Mouse (Mus musculus): ENCODE data around the gene Casq2. TPM values are rescaled to one million over a fixed set of nuclear protein-coding genes. Genes with fewer than 3 reads are reported as not detected.

Casq2 gene
- total and polyA plus RNA-seq, 3 experiments: not detected

GRCm38 (mm10) chr3:102151850-102152249 lies 65.6 kb downstream of the Casq2 start:
- no peak for TF ChIP-seq CHD2 (IDR thresholded peaks at IDR 0.05; ENCODE audit: low read length)
- TF ChIP-seq POLR2A (IDR thresholded peaks at IDR 0.05; ENCODE audit: control insufficient read depth in 1 of 2, insufficient read depth in 1 of 2, low read depth in 1 of 2, low read length in 2 of 2, poor library complexity in 1 of 2): no peak
- no peak for TF ChIP-seq MAZ (IDR thresholded peaks at IDR 0.05; ENCODE audit: low read depth, low read length)
- no peak for TF ChIP-seq ZC3H11A (IDR thresholded peaks at IDR 0.05; ENCODE audit: low read depth, low read length)
- TF ChIP-seq ZKSCAN1 (IDR thresholded peaks at IDR 0.05; ENCODE audit: low read depth, low read length): no peak
- TF ChIP-seq TAL1 (IDR thresholded peaks at IDR 0.05; ENCODE audit: low read length): no peak
- no peak for TF ChIP-seq MXI1 (IDR thresholded peaks at IDR 0.05; ENCODE audit: low read depth, low read length)
- TF ChIP-seq GATA1 (IDR thresholded peaks at IDR 0.05; ENCODE audit: low read depth, low read length): no peak
- no peak for TF ChIP-seq USF2 (IDR thresholded peaks at IDR 0.05; ENCODE audit: borderline replicate concordance in 1 of 2, insufficient read depth in 1 of 2, low read depth in 1 of 2, low read length in 2 of 2)
- no peak for TF ChIP-seq SMC3 (IDR thresholded peaks at IDR 0.05; ENCODE audit: low read depth, low read length)
- Histone ChIP-seq H3K36me3 (ENCODE audit: control insufficient read depth in 1 of 2, insufficient read depth in 2 of 2, low read length in 2 of 2) (no peaks in the 10 kb centered on the region), H3K79me2 (ENCODE audit: control insufficient read depth, insufficient read depth, low read length, poor library complexity) (no peaks in the 10 kb centered on the region), H3K27ac (ENCODE audit: control insufficient read depth, low read depth, low read length) (no peak overlapping the region), H3K9ac (ENCODE audit: control insufficient read depth, low read depth, low read length, poor library complexity, severe bottlenecking) (no peak overlapping the region), H3K27me3 (ENCODE audit: control insufficient read depth in 1 of 2, insufficient read depth in 2 of 2, low read length in 2 of 2) (no peaks in the 10 kb centered on the region), H3K4me1 (ENCODE audit: control insufficient read depth in 1 of 2, insufficient read depth in 2 of 2, low read length in 2 of 2) (no peaks in the 10 kb centered on the region), H3K9me3 (replicated peaks; ENCODE audit: insufficient read depth, low read length) (no peaks in the 10 kb centered on the region), H3K4me3 (ENCODE audit: control insufficient read depth in 1 of 2, insufficient read depth in 1 of 2, low read depth in 2 of 2, low read length in 2 of 2) (no peak overlapping the region)
- no peak for DNase-seq (ENCODE audit: low read depth, low spot score)

- H3K27ac ChIP-seq (ENCODE audit: control insufficient read depth, low read depth, low read length): no peak overlapping the region
- TF ChIP-seq BHLHE40 (IDR thresholded peaks at IDR 0.05; ENCODE audit: borderline replicate concordance, low read depth, low read length) (no peak), GABPA (IDR thresholded peaks at IDR 0.05; ENCODE audit: low read depth, low read length) (no peak), ZC3H11A (IDR thresholded peaks at IDR 0.05; ENCODE audit: low read depth, low read length) (no peak), MEF2A (IDR thresholded peaks at IDR 0.05; ENCODE audit: extremely low read depth, insufficient replicate concordance, low read depth, low read length, poor library complexity, severe bottlenecking) (no peak), USF2 (IDR thresholded peaks at IDR 0.05; ENCODE audit: borderline replicate concordance in 1 of 2, insufficient read depth in 1 of 2, low read depth in 1 of 2, low read length in 2 of 2) (no peak), USF1 (IDR thresholded peaks at IDR 0.05; ENCODE audit: low read depth, low read length) (no peak), MYC (IDR thresholded peaks at IDR 0.05; ENCODE audit: low read depth, low read length) (no peak), ZKSCAN1 (IDR thresholded peaks at IDR 0.05; ENCODE audit: low read depth, low read length) (no peak), MYB (IDR thresholded peaks at IDR 0.05; ENCODE audit: low read depth, low read length) (no peak), GATA1 (IDR thresholded peaks at IDR 0.05; ENCODE audit: low read depth, low read length) (no peak), JUND (IDR thresholded peaks at IDR 0.05; ENCODE audit: low read depth, low read length) (no peak), NELFE (IDR thresholded peaks at IDR 0.05; ENCODE audit: low read depth, low read length) (no peak), MXI1 (IDR thresholded peaks at IDR 0.05; ENCODE audit: low read depth, low read length) (no peak), ELF1 (IDR thresholded peaks at IDR 0.05; ENCODE audit: low read depth, low read length) (no peak), ZMIZ1 (IDR thresholded peaks at IDR 0.05; ENCODE audit: low read depth, low read length) (no peak), KAT2A (conservative IDR thresholded peaks at IDR 0.05; ENCODE audit: low read depth, low read length) (no peak), TCF12 (IDR thresholded peaks at IDR 0.05; ENCODE audit: low read depth, low read length) (no peak), E2F4 (IDR thresholded peaks at IDR 0.05; ENCODE audit: borderline replicate concordance, low read depth, low read length) (no peak), RAD21 (IDR thresholded peaks at IDR 0.05; ENCODE audit: low read depth, low read length) (no peak), TBP (IDR thresholded peaks at IDR 0.05; ENCODE audit: low read depth, low read length) (no peak)
- no peaks in the 10 kb centered on the region for H3K4me1 ChIP-seq (ENCODE audit: control insufficient read depth in 1 of 2, insufficient read depth in 2 of 2, low read length in 2 of 2)
- DNase-seq (ENCODE audit: low read depth, low spot score): no peak
- no peaks in the 10 kb centered on the region for H3K79me2 ChIP-seq (ENCODE audit: control insufficient read depth, insufficient read depth, low read length, poor library complexity)
- no peak overlapping the region for H3K9ac ChIP-seq (ENCODE audit: control insufficient read depth, low read depth, low read length, poor library complexity, severe bottlenecking)
- H3K36me3 ChIP-seq (ENCODE audit: control insufficient read depth in 1 of 2, insufficient read depth in 2 of 2, low read length in 2 of 2): no peaks in the 10 kb centered on the region
- no peaks in the 10 kb centered on the region for H3K9me3 ChIP-seq (replicated peaks; ENCODE audit: insufficient read depth, low read length)
- H3K27me3 ChIP-seq (ENCODE audit: control insufficient read depth in 1 of 2, insufficient read depth in 2 of 2, low read length in 2 of 2): no peaks in the 10 kb centered on the region
- H3K4me3 ChIP-seq (ENCODE audit: control insufficient read depth in 1 of 2, insufficient read depth in 1 of 2, low read depth in 2 of 2, low read length in 2 of 2): no peak overlapping the region
Observed at GRCm38 (mm10) chr3:102152471-102152870, 66.3 kb downstream of the Casq2 start.

Measured in MEL (cell line).